Mouse (Mus musculus) bone marrow macrophage, adult 2 months (primary cell): ENCODE measurements around the gene Map3k4.
"Not testable (repeated sequence)": the region's sequence is repeated elsewhere in the genome, so short reads cannot be mapped to it uniquely, and the experiment has no call there.

Source experiments
- CTCF ChIP-seq: IDR thresholded peaks from 2 replicates; pipeline ENCODE4 v1.5.1; 2012; ENCODE audit warnings: low read depth, mild to moderate bottlenecking, low read length, moderate library complexity
- POLR2A ChIP-seq: IDR thresholded peaks from 2 replicates; pipeline ENCODE4 v1.6.1; 2012; ENCODE audit warnings: mild to moderate bottlenecking, low read depth, low read length, borderline replicate concordance

- not testable (repeated sequence) for TF ChIP-seq CTCF, POLR2A
These were observed 94.0 kb downstream of the Map3k4 start for GRCm38 (mm10) chr17:12224551-12224950.
